In the genomic region with DNA sequence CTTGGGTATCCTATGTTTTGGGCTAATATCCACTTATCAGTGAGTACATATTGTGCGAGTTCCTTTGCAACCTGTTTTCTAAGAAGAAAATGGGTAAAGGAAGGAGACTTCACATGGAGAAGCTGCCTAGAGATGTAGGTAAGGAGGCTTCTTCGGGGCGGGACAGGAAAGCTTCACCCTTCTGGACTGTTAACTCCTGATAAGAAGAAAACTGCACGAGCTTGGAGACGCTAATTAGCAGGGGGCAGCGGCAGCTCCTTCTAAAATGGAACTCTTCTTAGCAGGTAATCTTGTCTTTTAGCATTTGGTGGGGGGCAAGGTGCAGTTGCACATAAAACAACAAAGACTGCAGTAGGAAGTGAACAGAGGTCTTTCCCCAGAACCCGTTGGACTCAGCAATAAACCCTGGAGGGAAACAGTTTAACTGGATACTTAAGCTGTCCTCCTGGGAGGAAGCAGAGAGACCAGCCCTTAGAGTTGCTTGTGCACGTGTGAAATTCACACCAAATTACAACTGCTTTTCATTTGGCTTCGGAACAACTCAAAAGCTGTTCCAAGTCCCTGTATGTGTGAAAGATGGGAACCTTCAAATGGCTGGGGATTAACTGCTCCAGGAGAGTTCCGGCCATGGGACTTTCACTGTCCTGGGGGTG, we compare ENCODE assay signal across 32 mouse cellular contexts. TPM values are rescaled to one million over a fixed set of nuclear protein-coding genes. Genes with fewer than 3 reads are reported as not detected.
A peak's percentile ranks its signal among the peaks of the same experiment; 100 is the strongest.
DNase-seq lines count a peak whose midpoint lies in the region; ATAC-seq and TF ChIP-seq lines count a peak whose summit lies in the region.
"Had no signal": no experiment of that assay in that cellular context is flagged by ENCODE, and none has a peak within 500 bp of the region (broad histone marks: within the 10 kb centered on the region; RNA-seq: fewer than 3 reads in every experiment).

No protein-coding gene starts in this region.

- no peak for TF ChIP-seq CTCF in MEL (IDR thresholded peaks at IDR 0.05 in 2 of 3, conservative IDR thresholded peaks at IDR 0.05 in 1 of 3; ENCODE audit: control insufficient read depth in 1 of 3, insufficient read depth in 1 of 3, low read depth in 2 of 3, low read length in 3 of 3, poor library complexity in 1 of 3, severe bottlenecking in 1 of 3)
- TF ChIP-seq CTCF in liver, postnatal 0 days (IDR thresholded peaks at IDR 0.05; ENCODE audit: low read depth): no peak

- ATAC-seq in liver, embryonic 11.5 days (replicated peaks; ENCODE audit: low FRiP score): peak; percentile 77
- ATAC-seq in liver, postnatal 0 days: peak; percentile 59
- no peak for ATAC-seq in hindbrain, embryonic 16.5 days
- ATAC-seq: hindbrain, postnatal 0 days; intestine, embryonic 16.5 days; Patski had no signal

- H3K27me3 ChIP-seq in MEL (ENCODE audit: control insufficient read depth in 1 of 2, insufficient read depth in 2 of 2, low read length in 2 of 2): no peaks in the 10 kb centered on the region
- no peaks in the 10 kb centered on the region for H3K27me3 ChIP-seq in liver, embryonic 11.5 days (replicated peaks; ENCODE audit: control insufficient read depth, insufficient read depth, low read length)
- no peaks in the 10 kb centered on the region for H3K27me3 ChIP-seq in liver, postnatal 0 days (ENCODE audit: insufficient read depth, low read length)
- peaks cover 27% of the 10 kb centered on the region for H3K27me3 ChIP-seq in midbrain, embryonic 10.5 days (ENCODE audit: low read depth, poor library complexity, severe bottlenecking)
- H3K27me3 ChIP-seq in hindbrain, embryonic 16.5 days (replicated peaks; ENCODE audit: control insufficient read depth, insufficient read depth, low read length): no peaks in the 10 kb centered on the region
- H3K27me3 ChIP-seq: neural tube, embryonic 12.5 days had no signal

- H3K36me3 ChIP-seq in MEL (ENCODE audit: control insufficient read depth in 1 of 2, insufficient read depth in 2 of 2, low read length in 2 of 2): peaks cover 0 to 25% of the 10 kb centered on the region in 2 experiments; a peak in 2 of 4 replicates
- H3K36me3 ChIP-seq in liver, embryonic 11.5 days (ENCODE audit: control insufficient read depth, insufficient read depth, low read length): no peaks in the 10 kb centered on the region
- H3K36me3 ChIP-seq in liver, postnatal 0 days (replicated peaks; ENCODE audit: insufficient read depth, low read length): no peaks in the 10 kb centered on the region
- no peaks in the 10 kb centered on the region for H3K36me3 ChIP-seq in midbrain, embryonic 10.5 days
- no peaks in the 10 kb centered on the region for H3K36me3 ChIP-seq in hindbrain, embryonic 16.5 days (ENCODE audit: control insufficient read depth, insufficient read depth, low read length)
- H3K36me3 ChIP-seq: neural tube, embryonic 12.5 days had no signal

- peak overlapping the region; percentile 49 for H3K4me2 ChIP-seq in liver, embryonic 11.5 days
- H3K4me2 ChIP-seq in liver, postnatal 0 days (ENCODE audit: low read depth, low read length): no peak overlapping the region
- H3K4me2 ChIP-seq in hindbrain, embryonic 16.5 days (ENCODE audit: low read length): no peak overlapping the region
- H3K4me2 ChIP-seq: midbrain, embryonic 11.5 days; neural tube, embryonic 12.5 days had no signal

- no peaks in the 10 kb centered on the region for H3K79me2 ChIP-seq in MEL (ENCODE audit: control insufficient read depth, insufficient read depth, low read length, poor library complexity)

- TF ChIP-seq RAD21 in MEL (IDR thresholded peaks at IDR 0.05; ENCODE audit: low read depth, low read length): no peak

- peak overlapping the region; percentile 34 to 47 for H3K4me3 ChIP-seq in MEL (ENCODE audit: control insufficient read depth in 1 of 2, insufficient read depth in 1 of 2, low read depth in 2 of 2, low read length in 2 of 2)
- H3K4me3 ChIP-seq in liver, embryonic 11.5 days (ENCODE audit: low read depth, low read length): no peak overlapping the region
- H3K4me3 ChIP-seq in liver, postnatal 0 days (ENCODE audit: low read depth, low read length): no peak overlapping the region
- no peak overlapping the region for H3K4me3 ChIP-seq in midbrain, embryonic 10.5 days
- H3K4me3 ChIP-seq in hindbrain, embryonic 16.5 days (ENCODE audit: low read length): no peak overlapping the region
- H3K4me3 ChIP-seq: myocyte; neural tube, embryonic 12.5 days had no signal

- WGBS in liver, embryonic 11.5 days: 51% methylated on average over 10 of the region's 10 CpGs
- WGBS in liver, postnatal 0 days (ENCODE audit: insufficient replicate concordance): 57% methylated on average over 10 of the region's 10 CpGs
- WGBS in midbrain, embryonic 10.5 days: 78% methylated on average over 10 of the region's 10 CpGs
- 78% methylated on average over 10 of the region's 10 CpGs for whole genome bisulfite sequencing in hindbrain, embryonic 16.5 days

- intact Hi-C loops in gastrocnemius, postnatal 14 days (cut with DNase I; ENCODE audit: low total_unique reads): no loop called here

- DNase-seq in MEL (ENCODE audit: low read depth, low spot score): peak; percentile 81
- peak; percentile 46 for DNase-seq in c-Kit-positive CD71-positive TER-119-negative erythroid progenitor cells, embryonic 14.5 days (ENCODE audit: low read depth)
- DNase-seq in liver, embryonic 11.5 days (ENCODE audit: low spot score): no peak
- DNase-seq in liver, postnatal 0 days: no peak
- no peak for DNase-seq in cerebellum, adult 9-10 months
- DNase-seq in midbrain, embryonic 10.5 days (ENCODE audit: low spot score): no peak
- DNase-seq in gastrocnemius, postnatal 14 days: no peak
- DNase-seq: adrenal gland, postnatal 25 days; B cell, adult 2 months; cerebellum, adult 8-10 months; cerebellum, postnatal 36 days; heart, postnatal 14 days; kidney, adult 8-10 months; layer of hippocampus, postnatal 36 days; left cerebral cortex, postnatal 4 days; lung, adult 2 months; lung, postnatal 10 days; right cerebral cortex, postnatal 14 days had no signal

- no peaks in the 10 kb centered on the region for H3K9me3 ChIP-seq in MEL (replicated peaks; ENCODE audit: insufficient read depth, low read length)
- H3K9me3 ChIP-seq in liver, embryonic 11.5 days (ENCODE audit: control insufficient read depth, low read length): no peaks in the 10 kb centered on the region
- H3K9me3 ChIP-seq in liver, postnatal 0 days (ENCODE audit: low read length): no peaks in the 10 kb centered on the region
- H3K9me3 ChIP-seq in midbrain, embryonic 10.5 days (replicated peaks): no peaks in the 10 kb centered on the region
- H3K9me3 ChIP-seq in hindbrain, embryonic 16.5 days (ENCODE audit: control insufficient read depth, low read length): no peaks in the 10 kb centered on the region
- H3K9me3 ChIP-seq: neural tube, embryonic 12.5 days had no signal

- TF ChIP-seq POLR2A in MEL (IDR thresholded peaks at IDR 0.05; ENCODE audit: control insufficient read depth in 1 of 2, insufficient read depth in 1 of 2, low read depth in 1 of 2, low read length in 2 of 2, poor library complexity in 1 of 2): peak in 1 of 2 experiments; percentile 50; a peak in 1 of 4 replicates

- peak overlapping the region; percentile 95 for H3K27ac ChIP-seq in MEL (ENCODE audit: control insufficient read depth, low read depth, low read length)
- H3K27ac ChIP-seq in liver, embryonic 11.5 days (ENCODE audit: low read depth, low read length): peak overlapping the region; percentile 21; the same call in 1 of the 2 replicates
- H3K27ac ChIP-seq in liver, postnatal 0 days (ENCODE audit: low read depth): no peak overlapping the region
- H3K27ac ChIP-seq in midbrain, embryonic 10.5 days (replicated peaks): no peak overlapping the region
- H3K27ac ChIP-seq in hindbrain, embryonic 16.5 days (ENCODE audit: low read depth, low read length): no peak overlapping the region
- H3K27ac ChIP-seq: hindbrain, postnatal 0 days; kidney, postnatal 0 days; macrophage; neural tube, embryonic 12.5 days had no signal

- H3K9ac ChIP-seq in MEL (ENCODE audit: control insufficient read depth, low read depth, low read length, poor library complexity, severe bottlenecking): peak overlapping the region; percentile 61
- H3K9ac ChIP-seq in liver, embryonic 11.5 days (ENCODE audit: low read depth, low read length): no peak overlapping the region
- H3K9ac ChIP-seq in liver, postnatal 0 days (replicated peaks): no peak overlapping the region
- no peak overlapping the region for H3K9ac ChIP-seq in hindbrain, embryonic 16.5 days (ENCODE audit: low read depth, low read length)
- H3K9ac ChIP-seq: neural tube, embryonic 12.5 days had no signal

- TF ChIP-seq EP300 in MEL (IDR thresholded peaks at IDR 0.05; ENCODE audit: low read depth in 1 of 2, low read length in 2 of 2): 0 out of 4 replicates have a peak, but pooled peaks of 1 of the 2 experiments have one; percentile 46
- no peak for TF ChIP-seq EP300 in liver, postnatal 0 days (IDR thresholded peaks at IDR 0.05; ENCODE audit: low read depth)

- H3K4me1 ChIP-seq in MEL (ENCODE audit: control insufficient read depth in 1 of 2, insufficient read depth in 2 of 2, low read length in 2 of 2): peaks cover 3 to 18% of the 10 kb centered on the region in 2 experiments; a peak in 3 of 4 replicates
- H3K4me1 ChIP-seq in liver, embryonic 11.5 days (replicated peaks; ENCODE audit: control insufficient read depth, insufficient read depth, low read length): no peaks in the 10 kb centered on the region
- H3K4me1 ChIP-seq in liver, postnatal 0 days (ENCODE audit: insufficient read depth): no peaks in the 10 kb centered on the region
- no peaks in the 10 kb centered on the region for H3K4me1 ChIP-seq in midbrain, embryonic 10.5 days
- no peaks in the 10 kb centered on the region for H3K4me1 ChIP-seq in hindbrain, embryonic 16.5 days (ENCODE audit: control insufficient read depth, insufficient read depth, low read depth, low read length)
- H3K4me1 ChIP-seq: neural tube, embryonic 12.5 days had no signal

TF ChIP-seq in MEL, 35 proteins besides CTCF, POLR2A, EP300 and RAD21 (continues in another document):
- TF ChIP-seq RCOR1 (IDR thresholded peaks at IDR 0.05; ENCODE audit: low read depth, low read length): no peak
- TF ChIP-seq MXI1 (IDR thresholded peaks at IDR 0.05; ENCODE audit: low read depth, low read length): peak; percentile 59
- TF ChIP-seq TBP (IDR thresholded peaks at IDR 0.05; ENCODE audit: low read depth, low read length): peak; percentile 57; the same call in 1 of the 2 replicates
- TF ChIP-seq GATA1 (IDR thresholded peaks at IDR 0.05; ENCODE audit: low read depth, low read length): peak; percentile 53; the same call in 1 of the 2 replicates
- TF ChIP-seq TAL1 (IDR thresholded peaks at IDR 0.05; ENCODE audit: low read length): peak; percentile 63
- TF ChIP-seq MYC (IDR thresholded peaks at IDR 0.05; ENCODE audit: low read depth, low read length): peak; percentile 21; the same call in 1 of the 2 replicates

RNA-seq across cellular contexts. Expression of a gene that starts 15.5 kb away (rescaled TPM):
- total RNA-seq in MEL (2012; rRNA removed): not detected in 2 replicates
- not detected for polyA plus RNA-seq in MEL (2012; ENCODE audit: insufficient read depth in 1 of 2, insufficient read length in 2 of 2, low read depth in 1 of 2, low replicate concordance in 2 of 2, missing spikeins in 1 of 2)
- 0.57 and 0.99 TPM in 2 replicates for polyA plus RNA-seq in liver, embryonic 11.5 days (2014; fragmentation: Nextera tagmentation; extraction: Ambion mirVana)
- not detected in 2 replicates for polyA plus RNA-seq in liver, postnatal 0 days (2015; fragmentation: Nextera tagmentation; extraction: Ambion mirVana)
- polyA plus RNA-seq in midbrain, embryonic 10.5 days (2016; fragmentation: Nextera tagmentation; extraction: Ambion mirVana): not detected in 2 replicates
- 0.08 and 0.19 TPM in 2 replicates for polyA plus RNA-seq in hindbrain, embryonic 16.5 days (2015; fragmentation: Nextera tagmentation; extraction: Ambion mirVana)
- under 1 TPM; 0.49 to 0.98 TPM for total RNA-seq in gastrocnemius, postnatal 14 days (2021)
- total RNA-seq: adrenal gland, postnatal 25 days; heart, postnatal 14 days had no signal
- polyA plus RNA-seq: forebrain, embryonic 11.5 days; heart, embryonic 14.5 days; intestine, embryonic 16.5 days; kidney, postnatal 0 days; large intestine, adult 2 months; macrophage; midbrain, embryonic 11.5 days; myocyte; Patski; small intestine, adult 2 months; stomach, embryonic 14.5 days had no signal

Comparison
In these comparisons a context has a peak if more than half of its experiments do, and no peak if none do; other contexts are left out.
1. H3K27ac ChIP-seq: peak in MEL (single experiment) and liver, embryonic 11.5 days (single experiment); none in liver, postnatal 0 days (single experiment), midbrain, embryonic 10.5 days (single experiment) and hindbrain, embryonic 16.5 days (single experiment).
2. DNase-seq: peak in MEL (single experiment) and c-Kit-positive CD71-positive TER-119-negative erythroid progenitor cells, embryonic 14.5 days (single experiment); none in liver, embryonic 11.5 days (single experiment), liver, postnatal 0 days (single experiment), cerebellum, adult 9-10 months (single experiment), midbrain, embryonic 10.5 days (single experiment) and gastrocnemius, postnatal 14 days (single experiment).
3. H3K4me3 ChIP-seq: peak in MEL (2 of 2); none in liver, embryonic 11.5 days (single experiment), liver, postnatal 0 days (single experiment), midbrain, embryonic 10.5 days (single experiment) and hindbrain, embryonic 16.5 days (single experiment).